Mouse (Mus musculus) embryonic facial prominence, embryonic 13.5 days (tissue): ENCODE results near the gene Vmn1r138. TPM values are rescaled to one million over a fixed set of nuclear protein-coding genes. Genes with fewer than 3 reads are reported as not detected.
"Not testable (repeated sequence)": the region's sequence is repeated elsewhere in the genome, so short reads cannot be mapped to it uniquely, and the experiment has no call there.

ENCODE experiments used
- ATAC-seq: fragments of 200-750 bp; cut with Nextera tagmentation; 2 replicates; pipeline ENCODE4 v1.8.0; 2017; ENCODE audit warnings: low read depth; ENCODE audit not compliant: insufficient number of reproducible peaks, insufficient read depth, low FRiP score, low TSS enrichment
- H3K27ac ChIP-seq: fragments of 300-500 bp; sonication (generic); 2 replicates; pipeline ENCODE4 v1.5.1; 2015; ENCODE audit warnings: moderate library complexity, mild to moderate bottlenecking, inconsistent platforms
- H3K27me3 ChIP-seq: fragments of 300-500 bp; sonication (generic); 2 replicates; pipeline ENCODE4 v1.6.1; 2015; ENCODE audit warnings: mild to moderate bottlenecking, inconsistent platforms
- H3K36me3 ChIP-seq: fragments of 300-500 bp; sonication (generic); 2 replicates; pipeline ENCODE4 v1.6.1; 2015; ENCODE audit warnings: mild to moderate bottlenecking, inconsistent platforms
- H3K4me1 ChIP-seq: fragments of 300-500 bp; sonication (generic); 2 replicates; pipeline ENCODE4 v1.6.1; 2015; ENCODE audit warnings: inconsistent platforms
- H3K4me2 ChIP-seq: fragments of 300-500 bp; sonication (generic); 2 replicates; pipeline ENCODE4 v1.6.1; 2015; ENCODE audit warnings: moderate library complexity, mild to moderate bottlenecking, inconsistent platforms
- H3K4me3 ChIP-seq: fragments of 300-500 bp; sonication (generic); 2 replicates; pipeline ENCODE4 v1.5.1; 2015; ENCODE audit warnings: mild to moderate bottlenecking, inconsistent platforms
- H3K9ac ChIP-seq: fragments of 300-500 bp; sonication (generic); 2 replicates; pipeline ENCODE4 v1.6.1; 2015; ENCODE audit warnings: mild to moderate bottlenecking, inconsistent platforms
- H3K9me3 ChIP-seq: fragments of 300-500 bp; sonication (generic); 2 replicates; pipeline ENCODE4 v1.6.1; 2016; ENCODE audit warnings: inconsistent platforms
- WGBS: fragments of 180-500 bp; shearing (Covaris S2); methylation state at CpG from one replicate; pipeline ENCODE4 v1.1.7; 2015; ENCODE audit warnings: mixed read lengths; 5-methylcytosine and 5-hydroxymethylcytosine counted together
- polyA plus RNA-seq: library from polyadenylated mRNA; unstranded; fragments of >200 nt; fragmentation: Nextera tagmentation; extraction: Ambion mirVana; gene quantifications from 2 replicates; pipeline ENCODE4 v1.2.1, GENCODE M21; 2015

Gene Vmn1r138
- not detected in 2 replicates for polyA plus RNA-seq

DNA sequence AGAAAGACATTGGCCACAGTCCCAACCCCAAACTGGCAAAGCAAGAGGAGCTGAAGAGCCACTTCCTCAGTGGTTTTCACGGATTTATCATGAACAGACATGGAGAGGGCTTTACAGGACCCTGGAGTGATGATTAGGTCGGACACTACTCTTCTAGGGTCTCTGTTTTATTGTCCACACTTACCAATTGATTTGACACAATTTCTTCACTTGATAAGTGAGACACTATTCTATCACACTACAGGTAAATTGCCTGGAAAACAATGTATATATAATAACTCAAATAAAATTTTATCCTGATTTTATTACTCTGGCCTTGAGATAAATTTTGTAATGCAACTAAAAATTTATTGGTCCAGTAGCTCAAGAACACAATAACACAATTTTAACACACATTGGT lies at the start of gene Vmn1r138:
Gene Vmn1r138, minus strand, starts transcription at position 101 of the 400 bp plus-strand sequence.
- H3K27ac ChIP-seq, H3K27me3 ChIP-seq, H3K9me3 ChIP-seq, H3K9ac ChIP-seq, H3K4me1 ChIP-seq, H3K4me2 ChIP-seq, H3K4me3 ChIP-seq, ATAC-seq, H3K36me3 ChIP-seq: not testable (repeated sequence)
- no CpG with 5 or more reads among the region's 2 CpGs for WGBS

DNA sequence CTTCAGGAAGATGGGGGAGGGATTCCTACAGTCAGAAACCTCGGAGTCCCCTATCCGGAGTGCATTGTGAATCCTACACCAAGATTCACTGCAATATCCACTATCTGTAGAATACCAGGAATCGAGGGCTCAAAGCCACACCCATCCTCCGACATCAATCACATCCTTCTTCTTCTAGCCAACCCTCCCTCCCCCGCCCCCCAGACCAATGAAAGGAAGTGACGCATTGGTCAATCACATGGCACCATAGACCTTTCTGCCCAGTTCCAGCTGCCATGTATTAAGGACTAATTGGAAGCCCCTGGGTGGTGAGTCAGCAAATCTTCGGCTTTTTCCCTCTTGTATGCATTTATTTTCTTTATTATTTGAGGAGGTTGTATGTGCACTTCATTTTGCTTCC lies 40.1 kb upstream of the Vmn1r138 start, which contains the start of gene Vmn1r139:
Gene Vmn1r139, plus strand, starts transcription at position 301 of the 400 bp plus-strand sequence.
- ATAC-seq = not testable (repeated sequence)
- WGBS = no CpG with 5 or more reads among the region's 7 CpGs

DNA sequence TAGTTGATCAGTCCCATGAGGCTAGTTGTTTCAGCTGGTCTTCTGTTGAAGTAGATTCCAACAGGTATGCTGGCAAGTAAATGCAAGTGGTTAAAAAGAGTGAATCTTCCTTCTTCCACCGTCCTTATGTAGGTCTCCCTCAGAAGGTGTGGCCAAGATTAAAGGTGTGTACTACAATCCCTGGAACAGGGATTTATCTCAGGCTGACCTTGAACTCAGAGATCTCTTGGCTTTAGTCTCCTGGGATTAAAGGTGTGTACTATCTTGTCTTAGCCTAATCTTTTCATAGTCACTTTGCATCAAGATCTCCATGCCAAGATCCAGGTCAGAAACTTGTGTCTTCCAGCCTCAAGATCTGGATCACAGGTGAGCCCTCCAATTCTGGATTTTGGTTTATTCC lies 27.5 kb upstream of the Vmn1r138 start, which contains the start of gene Gm6176:
Gene Gm6176, minus strand, starts transcription at position 101 of the 400 bp plus-strand sequence.
- not testable (repeated sequence) for H3K9me3 ChIP-seq, H3K27me3 ChIP-seq, H3K4me1 ChIP-seq, H3K27ac ChIP-seq, ATAC-seq, H3K36me3 ChIP-seq, H3K4me3 ChIP-seq, H3K9ac ChIP-seq, H3K4me2 ChIP-seq
- no CpG with 5 or more reads among the region's 1 CpGs for WGBS

More for the DNA sequence above, 40.1 kb upstream of the Vmn1r138 start, which contains the start of gene Vmn1r139:
- H3K4me1 ChIP-seq, H3K4me3 ChIP-seq, H3K9ac ChIP-seq, H3K27me3 ChIP-seq, H3K4me2 ChIP-seq, H3K27ac ChIP-seq, H3K9me3 ChIP-seq, H3K36me3 ChIP-seq: not testable (repeated sequence)

DNA sequence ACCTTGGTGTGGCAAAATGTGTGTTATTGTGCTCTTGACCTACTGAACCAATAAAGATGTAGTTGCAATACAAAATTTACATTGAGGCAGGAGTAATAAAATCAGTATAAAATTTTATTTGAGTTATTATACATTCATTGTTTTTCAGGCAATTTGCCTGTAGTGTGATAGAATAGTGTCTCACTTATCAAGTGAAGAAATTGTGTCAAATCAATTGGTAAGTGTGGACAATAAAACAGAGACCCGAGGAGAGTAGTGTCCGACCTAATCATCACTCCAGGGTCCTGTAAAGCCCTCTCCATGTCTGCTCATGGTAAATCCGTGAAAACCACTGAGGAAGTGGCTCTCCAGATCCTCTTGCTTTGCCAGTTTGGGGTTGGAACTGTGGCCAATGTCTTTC lies 34.4 kb downstream of the Vmn1r138 start, which contains the start of gene Vmn1r137:
Gene Vmn1r137, plus strand, starts transcription at position 301 of the 400 bp plus-strand sequence.
- H3K4me3 ChIP-seq = not testable (repeated sequence)
- WGBS = no CpG with 5 or more reads among the region's 3 CpGs

More for the DNA sequence above, 34.4 kb downstream of the Vmn1r138 start, which contains the start of gene Vmn1r137:
- H3K9ac ChIP-seq, H3K4me1 ChIP-seq, H3K36me3 ChIP-seq, ATAC-seq, H3K27me3 ChIP-seq, H3K27ac ChIP-seq, H3K9me3 ChIP-seq, H3K4me2 ChIP-seq: not testable (repeated sequence)

Other genes with a start within 250 kb of the Vmn1r138 start
- gene Gm4177, start 232.2 kb downstream of the Vmn1r138 start, polyA plus RNA-seq = not detected in 2 replicates
- gene Vmn1r135, start 196.5 kb downstream of the Vmn1r138 start, polyA plus RNA-seq = not detected in 2 replicates
- gene Gm5725, start 184.6 kb downstream of the Vmn1r138 start, polyA plus RNA-seq = not detected in 2 replicates
- gene Gm5891, start 107.6 kb downstream of the Vmn1r138 start, polyA plus RNA-seq = not detected in 2 replicates
- gene Vmn1r137, start 34.3 kb downstream of the Vmn1r138 start, polyA plus RNA-seq = not detected in 2 replicates
- not detected in 2 replicates for gene Gm6176, start 27.4 kb upstream of the Vmn1r138 start, polyA plus RNA-seq
- gene Vmn1r139, start 40.2 kb upstream of the Vmn1r138 start, polyA plus RNA-seq = not detected in 2 replicates
- gene Gm16451, start 89.3 kb upstream of the Vmn1r138 start, polyA plus RNA-seq = not detected in 2 replicates
- gene Gm10666, start 105.8 kb upstream of the Vmn1r138 start, polyA plus RNA-seq = not detected in 2 replicates
- not detected in 2 replicates for gene Vmn1r142, start 135.1 kb upstream of the Vmn1r138 start, polyA plus RNA-seq
- not detected in 2 replicates for gene Vmn1r143, start 160.5 kb upstream of the Vmn1r138 start, polyA plus RNA-seq
- not detected in 2 replicates for gene Gm8653, start 172.4 kb upstream of the Vmn1r138 start, polyA plus RNA-seq
- gene Gm8453, start 200.6 kb upstream of the Vmn1r138 start, polyA plus RNA-seq = not detected in 2 replicates